Mouse (Mus musculus) granulocyte monocyte progenitor cell, adult 5-6 weeks (primary cell): ENCODE measurements around the gene Dnah9. TPM values are rescaled to one million over a fixed set of nuclear protein-coding genes. Genes with fewer than 3 reads are reported as not detected.
A peak's percentile ranks its signal among the peaks of the same experiment; 100 is the strongest.

Experiments used
- ATAC-seq: replicated peaks from 2 replicates; pipeline ENCODE4 v1.8.0; 2016; ENCODE audit warnings: mild to moderate bottlenecking, moderate TSS enrichment, inconsistent platforms; ENCODE audit not compliant: poor library complexity, severe bottlenecking
- total RNA-seq, 2 experiments: library from RNA; stranded (forward) in 1 of 2; stranded (reverse) in 1 of 2; fragments of 200-712, 200-1000 nt in 1 of 2; fragments of >200 nt in 1 of 2; fragmentation: Nextera tagmentation in 1 of 2; gene quantifications; 2 replicates each; pipeline ENCODE4 v1.2.3; 2014 to 2017

The Dnah9 gene
- total RNA-seq, 2 experiments from 2014 or later, result not detected

DNA sequence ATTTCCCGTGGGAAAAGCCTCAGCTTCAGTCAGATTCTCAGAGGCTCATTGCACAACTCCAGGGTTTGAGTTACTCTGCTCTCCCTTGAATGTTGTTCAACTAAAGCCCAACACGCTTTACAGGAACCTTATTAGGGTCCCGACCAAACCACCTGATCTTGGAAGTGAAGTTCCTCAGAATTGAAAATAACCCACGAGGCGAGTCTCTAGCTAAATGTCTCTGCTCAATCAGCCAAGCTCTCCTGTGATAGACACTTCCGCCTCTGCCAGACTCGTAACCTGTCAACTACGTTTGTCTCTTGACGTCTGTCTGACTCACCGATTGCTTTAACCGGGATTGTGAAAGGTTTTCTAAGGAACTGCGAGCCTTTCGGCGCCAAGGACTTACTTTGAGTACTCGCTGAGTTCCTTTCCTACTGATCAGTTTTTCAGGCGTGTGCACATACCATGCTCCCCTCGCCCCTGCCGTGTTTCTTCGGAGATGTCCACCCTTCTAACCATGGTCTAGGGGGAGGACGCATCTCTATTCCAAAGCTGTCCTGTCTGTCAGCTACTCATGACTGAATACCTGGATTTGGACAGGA lies 361.9 kb downstream of the Dnah9 start:
- ATAC-seq, result peak; percentile 78

DNA sequence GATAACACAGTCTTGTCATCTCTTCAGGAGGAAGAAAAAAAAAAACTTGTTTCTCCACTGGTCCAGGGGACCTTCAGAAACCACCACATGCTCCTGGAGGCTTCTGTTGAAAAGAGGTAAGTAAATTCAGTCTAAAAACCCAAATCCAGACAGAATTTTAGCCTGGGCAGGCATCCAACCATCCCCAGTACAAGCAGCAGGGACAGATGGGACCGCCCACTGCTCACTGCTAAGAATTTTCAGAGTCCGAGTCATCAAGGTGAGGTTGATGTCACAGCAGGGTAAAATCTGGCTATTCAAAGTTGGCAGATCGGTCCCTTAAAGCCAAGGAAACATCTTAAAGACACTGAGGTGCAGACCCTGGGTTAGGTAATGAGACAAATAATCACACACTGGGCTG lies 366.5 kb downstream of the Dnah9 start:
- ATAC-seq, result no peak

DNA sequence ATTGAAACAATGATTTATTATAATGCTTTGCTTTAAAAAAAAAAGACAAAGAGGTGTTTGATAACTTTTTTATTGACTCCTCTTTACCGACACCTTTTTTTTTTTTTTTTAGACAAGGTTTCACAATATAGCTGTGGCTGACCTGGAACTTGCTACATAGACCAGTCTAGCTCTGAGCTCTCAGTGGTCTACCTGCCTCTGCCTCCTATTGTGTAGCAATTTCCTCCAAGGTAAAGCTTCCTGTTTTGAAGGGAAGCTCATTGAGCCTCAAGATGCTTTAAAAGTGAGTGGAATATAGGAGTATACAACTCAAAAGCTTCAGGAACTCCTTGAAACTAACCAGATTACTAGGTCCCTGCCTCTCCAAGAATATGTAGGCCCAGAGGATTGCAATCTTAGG lies 372.5 kb downstream of the Dnah9 start:
- ATAC-seq, result peak; percentile 71

DNA sequence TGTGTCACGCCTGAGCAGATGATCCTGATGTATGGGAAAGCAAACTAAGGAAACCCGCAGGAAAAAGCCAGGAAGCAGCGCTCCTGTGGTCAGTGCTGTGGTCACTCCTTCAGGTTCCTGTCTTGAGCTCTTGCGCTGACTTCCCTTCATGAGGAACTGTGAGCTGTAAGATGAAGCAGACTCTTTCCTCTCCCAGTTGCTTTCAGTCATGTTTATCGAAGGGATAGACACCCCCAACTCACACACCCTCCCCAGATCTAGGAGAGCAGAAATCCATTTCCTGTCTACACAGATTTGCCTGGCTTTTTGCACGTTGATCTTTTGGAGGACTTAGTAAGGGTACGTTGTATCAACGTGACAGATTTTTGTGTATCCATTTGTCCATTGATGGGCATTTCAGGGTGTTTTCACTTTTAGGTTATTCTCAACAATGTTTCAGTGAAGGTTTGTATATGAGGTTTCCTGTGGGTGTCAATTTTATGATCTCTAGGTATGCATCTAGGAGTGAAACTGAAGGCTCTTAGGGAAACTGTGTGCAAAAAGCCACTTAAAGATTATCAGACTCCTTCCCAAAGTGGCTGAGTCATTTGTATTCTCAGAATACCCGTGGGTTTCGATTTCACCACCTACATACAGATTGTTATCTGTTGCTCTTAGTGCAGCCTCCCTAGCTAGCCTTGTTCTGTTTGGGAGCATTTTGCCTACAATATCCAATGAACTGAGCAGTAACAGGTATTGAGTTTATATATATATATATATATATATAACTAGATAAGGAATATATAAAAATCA lies 373.7 kb downstream of the Dnah9 start:
- peak; percentile 84 for ATAC-seq

DNA sequence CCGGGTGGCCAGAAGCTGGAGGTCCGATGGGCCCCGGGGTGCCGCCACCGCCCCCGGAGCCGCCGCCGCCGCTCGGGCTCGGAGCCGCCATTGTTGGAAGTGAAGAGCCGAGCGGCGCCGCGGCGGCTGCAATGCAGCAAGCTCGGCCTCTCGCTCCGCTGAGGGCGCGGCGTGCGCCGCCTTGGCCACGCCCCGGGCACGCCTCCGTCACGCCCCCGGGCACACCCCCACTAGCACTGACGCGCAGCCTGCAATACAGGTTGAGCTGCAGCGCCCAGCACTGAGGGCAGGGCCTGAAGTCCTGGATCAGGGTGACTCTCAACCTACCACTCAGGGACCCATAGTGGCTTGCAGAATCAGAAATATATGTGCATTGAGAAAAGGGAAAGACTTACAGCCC lies 380.2 kb downstream of the Dnah9 start, which contains the start of gene Map2k4:
Gene Map2k4 (minus strand): TSS at position 144 of the 400 bp plus-strand sequence.
- ATAC-seq, result peak; percentile 99

DNA sequence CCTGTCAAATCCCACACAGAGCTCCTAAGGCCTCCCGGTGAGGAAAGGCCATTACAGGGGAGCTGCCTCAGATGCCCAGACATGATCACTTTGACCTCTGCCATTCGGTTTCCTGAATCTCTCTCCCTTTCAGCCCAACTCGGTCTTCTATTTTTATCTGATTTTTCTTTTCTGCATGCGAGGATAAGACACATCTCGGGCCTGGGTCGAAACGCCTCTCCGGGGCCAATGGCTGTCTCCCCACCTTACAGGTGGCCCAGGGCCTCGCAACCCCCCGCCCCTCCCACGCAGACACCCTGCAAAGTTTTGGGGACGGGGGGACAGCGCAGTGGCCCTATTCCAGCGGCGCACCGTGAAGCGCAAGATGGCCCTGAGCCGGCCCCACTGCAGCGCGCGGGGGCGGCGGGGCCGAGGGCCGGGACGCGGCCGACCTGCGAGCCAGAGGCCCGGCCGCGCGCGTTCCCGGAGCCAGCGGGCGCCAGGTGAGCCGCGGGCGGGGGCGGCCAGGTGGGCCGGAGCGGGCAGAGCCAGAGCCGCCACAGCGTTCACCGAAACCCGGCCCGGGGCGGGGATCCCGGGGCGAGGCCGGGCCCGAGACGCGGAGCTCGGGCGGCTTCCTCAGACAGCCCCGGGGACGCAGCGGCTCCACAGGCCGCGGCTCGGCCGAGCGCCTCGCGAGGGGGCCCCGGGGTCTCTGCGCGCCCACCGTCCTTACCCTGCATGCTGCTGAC lies 380.8 kb downstream of the Dnah9 start:
- ATAC-seq, result peak; percentile 30

DNA sequence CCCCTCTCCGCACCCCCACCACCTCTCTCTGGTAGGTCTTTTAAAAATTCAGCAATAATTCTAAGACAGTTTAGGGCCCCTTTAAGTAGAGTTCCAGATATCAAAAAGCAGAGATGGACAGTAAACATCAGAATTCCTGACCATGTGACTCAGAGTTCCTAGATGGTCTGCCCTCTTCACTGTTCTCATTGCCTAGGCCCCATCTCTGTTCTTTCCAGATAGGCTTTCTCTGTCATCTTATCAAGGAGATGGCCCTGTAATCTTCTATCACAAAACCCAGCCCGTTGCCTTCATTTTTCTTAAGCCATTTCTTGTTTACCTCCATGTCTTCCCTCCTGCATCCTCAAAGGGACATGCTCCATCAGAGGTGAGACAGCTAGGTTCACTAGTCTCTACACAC lies 382.2 kb downstream of the Dnah9 start:
- ATAC-seq, result no peak

DNA sequence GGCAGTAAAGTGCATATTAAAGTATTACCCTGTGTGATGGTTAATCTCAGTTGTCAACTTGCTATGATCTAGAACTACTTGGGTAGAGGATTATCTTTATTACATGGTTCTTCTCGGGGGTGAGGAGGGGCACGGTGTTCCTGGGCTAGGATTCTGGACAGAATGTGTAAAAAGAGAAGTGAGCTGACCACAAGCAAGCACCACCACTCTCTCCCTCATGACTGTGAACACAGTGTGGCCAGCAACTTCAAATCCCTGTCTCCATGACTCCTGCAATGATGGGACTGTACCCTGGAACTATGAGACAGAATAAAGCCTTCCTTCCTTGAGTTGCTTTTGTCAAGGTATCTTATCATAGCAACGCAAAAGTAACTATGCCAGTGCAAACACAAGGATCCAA lies 386.8 kb downstream of the Dnah9 start:
- ATAC-seq, result peak; percentile 73
